Mouse (Mus musculus): ENCODE results near the gene Ptprm. TPM values are rescaled to one million over a fixed set of nuclear protein-coding genes. Genes with fewer than 3 reads are reported as not detected.

Ptprm gene
- polyA plus RNA-seq, 1 experiment from 2014 or later: 7.0 TPM

- whole genome bisulfite sequencing: 75% methylated on average over 4 of the region's 4 CpGs
- Histone ChIP-seq H3K36me3 (ENCODE audit: control insufficient read depth, insufficient read depth, low read length) (no peaks in the 10 kb centered on the region), H3K4me3 (ENCODE audit: low read length) (no peak overlapping the region), H3K4me1 (ENCODE audit: control insufficient read depth, insufficient read depth, low read length) (no peaks in the 10 kb centered on the region; the same call in 1 of the 2 replicates), H3K27me3 (replicated peaks; ENCODE audit: control insufficient read depth, insufficient read depth, low read length) (no peaks in the 10 kb centered on the region), H3K4me2 (ENCODE audit: low read depth, low read length) (no peak overlapping the region), H3K27ac (ENCODE audit: low read length) (no peak overlapping the region), H3K9ac (ENCODE audit: low read depth, low read length) (no peak overlapping the region), H3K9me3 (ENCODE audit: control insufficient read depth, low read length) (no peaks in the 10 kb centered on the region)
- no peak for ATAC-seq
These were observed 666.7 kb downstream of the Ptprm start for GRCm38 (mm10) chr17:66687543-66687942.

- H3K36me3 ChIP-seq (ENCODE audit: control insufficient read depth, insufficient read depth, low read length): no peaks in the 10 kb centered on the region
- H3K9ac ChIP-seq (ENCODE audit: low read depth, low read length): no peak overlapping the region
- H3K4me2 ChIP-seq (ENCODE audit: low read depth, low read length): no peak overlapping the region
- ATAC-seq: no peak
- 85% methylated on average over 25 of the region's 25 CpGs for WGBS
- H3K27me3 ChIP-seq (replicated peaks; ENCODE audit: control insufficient read depth, insufficient read depth, low read length): no peaks in the 10 kb centered on the region
- no peaks in the 10 kb centered on the region; the same call in 1 of the 2 replicates for H3K4me1 ChIP-seq (ENCODE audit: control insufficient read depth, insufficient read depth, low read length)
- H3K4me3 ChIP-seq (ENCODE audit: low read length): no peak overlapping the region
- H3K27ac ChIP-seq (ENCODE audit: low read length): no peak overlapping the region
- no peaks in the 10 kb centered on the region for H3K9me3 ChIP-seq (ENCODE audit: control insufficient read depth, low read length)
These were observed 667.4 kb downstream of the Ptprm start for GRCm38 (mm10) chr17:66686701-66687489.

GRCm38 (mm10) chr17:66683411-66683810, 670.8 kb downstream of the Ptprm start:
- Histone ChIP-seq H3K4me3 (ENCODE audit: low read length) (no peak overlapping the region), H3K9me3 (ENCODE audit: control insufficient read depth, low read length) (no peaks in the 10 kb centered on the region), H3K9ac (ENCODE audit: low read depth, low read length) (no peak overlapping the region), H3K36me3 (ENCODE audit: control insufficient read depth, insufficient read depth, low read length) (no peaks in the 10 kb centered on the region), H3K4me2 (ENCODE audit: low read depth, low read length) (no peak overlapping the region), H3K27ac (ENCODE audit: low read length) (no peak overlapping the region), H3K27me3 (replicated peaks; ENCODE audit: control insufficient read depth, insufficient read depth, low read length) (no peaks in the 10 kb centered on the region), H3K4me1 (ENCODE audit: control insufficient read depth, insufficient read depth, low read length) (no peaks in the 10 kb centered on the region; the same call in 1 of the 2 replicates)
- 73% methylated on average over 8 of the region's 8 CpGs for WGBS
- peak; percentile 55 for ATAC-seq

GRCm38 (mm10) chr17:66680662-66681061, 673.6 kb downstream of the Ptprm start:
- Histone ChIP-seq H3K4me1 (ENCODE audit: control insufficient read depth, insufficient read depth, low read length) (no peaks in the 10 kb centered on the region), H3K9me3 (ENCODE audit: control insufficient read depth, low read length) (no peaks in the 10 kb centered on the region), H3K27ac (ENCODE audit: low read length) (no peak overlapping the region), H3K4me3 (ENCODE audit: low read length) (no peak overlapping the region), H3K36me3 (ENCODE audit: control insufficient read depth, insufficient read depth, low read length) (no peaks in the 10 kb centered on the region), H3K27me3 (replicated peaks; ENCODE audit: control insufficient read depth, insufficient read depth, low read length) (no peaks in the 10 kb centered on the region), H3K9ac (ENCODE audit: low read depth, low read length) (no peak overlapping the region), H3K4me2 (ENCODE audit: low read depth, low read length) (no peak overlapping the region)
- WGBS: 25% methylated on average over 4 of the region's 4 CpGs
- peak; percentile 73 for ATAC-seq

GRCm38 (mm10) chr17:66674667-66675066, 679.6 kb downstream of the Ptprm start:
- Histone ChIP-seq H3K4me2 (ENCODE audit: low read depth, low read length) (no peak overlapping the region), H3K4me1 (ENCODE audit: control insufficient read depth, insufficient read depth, low read length) (no peaks in the 10 kb centered on the region), H3K9me3 (ENCODE audit: control insufficient read depth, low read length) (no peaks in the 10 kb centered on the region), H3K4me3 (ENCODE audit: low read length) (no peak overlapping the region), H3K9ac (ENCODE audit: low read depth, low read length) (no peak overlapping the region), H3K27me3 (replicated peaks; ENCODE audit: control insufficient read depth, insufficient read depth, low read length) (no peaks in the 10 kb centered on the region), H3K36me3 (ENCODE audit: control insufficient read depth, insufficient read depth, low read length) (no peaks in the 10 kb centered on the region), H3K27ac (ENCODE audit: low read length) (no peak overlapping the region)
- whole genome bisulfite sequencing: 87% methylated on average over 2 of the region's 2 CpGs
- ATAC-seq: no peak

GRCm38 (mm10) chr17:66671715-66672230, 682.5 kb downstream of the Ptprm start:
- H3K4me2 ChIP-seq (ENCODE audit: low read depth, low read length): no peak overlapping the region
- H3K9me3 ChIP-seq (ENCODE audit: control insufficient read depth, low read length): no peaks in the 10 kb centered on the region
- 88% methylated on average over 16 of the region's 16 CpGs for WGBS
- H3K4me3 ChIP-seq (ENCODE audit: low read length): no peak overlapping the region
- no peak overlapping the region for H3K9ac ChIP-seq (ENCODE audit: low read depth, low read length)
- no peaks in the 10 kb centered on the region for H3K36me3 ChIP-seq (ENCODE audit: control insufficient read depth, insufficient read depth, low read length)
- no peaks in the 10 kb centered on the region for H3K4me1 ChIP-seq (ENCODE audit: control insufficient read depth, insufficient read depth, low read length)
- H3K27ac ChIP-seq (ENCODE audit: low read length): no peak overlapping the region
- H3K27me3 ChIP-seq (replicated peaks; ENCODE audit: control insufficient read depth, insufficient read depth, low read length): no peaks in the 10 kb centered on the region
- ATAC-seq: no peak

- Histone ChIP-seq H3K27ac (ENCODE audit: low read length) (no peak overlapping the region), H3K36me3 (ENCODE audit: control insufficient read depth, insufficient read depth, low read length) (no peaks in the 10 kb centered on the region), H3K4me1 (ENCODE audit: control insufficient read depth, insufficient read depth, low read length) (peaks cover 2% of the 10 kb centered on the region; the same call in 1 of the 2 replicates), H3K9me3 (ENCODE audit: control insufficient read depth, low read length) (no peaks in the 10 kb centered on the region), H3K27me3 (replicated peaks; ENCODE audit: control insufficient read depth, insufficient read depth, low read length) (no peaks in the 10 kb centered on the region), H3K4me3 (ENCODE audit: low read length) (no peak overlapping the region), H3K9ac (ENCODE audit: low read depth, low read length) (no peak overlapping the region), H3K4me2 (ENCODE audit: low read depth, low read length) (no peak overlapping the region)
- no peak for ATAC-seq
- 78% methylated on average over 8 of the region's 8 CpGs for WGBS
These were observed 683.0 kb downstream of the Ptprm start for GRCm38 (mm10) chr17:66671287-66671686.

- Histone ChIP-seq H3K4me2 (ENCODE audit: low read depth, low read length) (no peak overlapping the region), H3K27ac (ENCODE audit: low read length) (no peak overlapping the region), H3K9me3 (ENCODE audit: control insufficient read depth, low read length) (no peaks in the 10 kb centered on the region), H3K4me3 (ENCODE audit: low read length) (no peak overlapping the region), H3K4me1 (ENCODE audit: control insufficient read depth, insufficient read depth, low read length) (peaks cover 11% of the 10 kb centered on the region), H3K36me3 (ENCODE audit: control insufficient read depth, insufficient read depth, low read length) (no peaks in the 10 kb centered on the region), H3K27me3 (replicated peaks; ENCODE audit: control insufficient read depth, insufficient read depth, low read length) (no peaks in the 10 kb centered on the region), H3K9ac (ENCODE audit: low read depth, low read length) (no peak overlapping the region)
- 84% methylated on average over 3 of the region's 3 CpGs for WGBS
- ATAC-seq: peak; percentile 52
These were observed 688.5 kb downstream of the Ptprm start for GRCm38 (mm10) chr17:66665791-66666190.

- H3K4me1 ChIP-seq (ENCODE audit: control insufficient read depth, insufficient read depth, low read length): peaks cover 11% of the 10 kb centered on the region
- H3K4me2 ChIP-seq (ENCODE audit: low read depth, low read length): no peak overlapping the region
- H3K9ac ChIP-seq (ENCODE audit: low read depth, low read length): no peak overlapping the region
- H3K36me3 ChIP-seq (ENCODE audit: control insufficient read depth, insufficient read depth, low read length): no peaks in the 10 kb centered on the region
- no peaks in the 10 kb centered on the region for H3K9me3 ChIP-seq (ENCODE audit: control insufficient read depth, low read length)
- H3K4me3 ChIP-seq (ENCODE audit: low read length): no peak overlapping the region
- peak; percentile 50; the same call in 1 of the 2 replicates for ATAC-seq
- no peak overlapping the region for H3K27ac ChIP-seq (ENCODE audit: low read length)
- H3K27me3 ChIP-seq (replicated peaks; ENCODE audit: control insufficient read depth, insufficient read depth, low read length): no peaks in the 10 kb centered on the region
- 75% methylated on average over 3 of the region's 3 CpGs for WGBS
These were observed 689.0 kb downstream of the Ptprm start for GRCm38 (mm10) chr17:66665201-66665756.

Measured in intestine, embryonic 16.5 days (tissue).